Comparison of ENCODE assay signal across 8 mouse cellular contexts in genomic region chr15:82906574-82907061, GRCm38 (mm10).
DNase-seq lines count a peak whose midpoint lies in the region; ATAC-seq and TF ChIP-seq lines count a peak whose summit lies in the region.

No protein-coding gene starts in this region.

- TF ChIP-seq CTCF in heart, postnatal 0 days (IDR thresholded peaks at IDR 0.05; ENCODE audit: low read depth) = peak; percentile 52

- no peak for ATAC-seq in midbrain, embryonic 11.5 days (ENCODE audit: low FRiP score)
- no peak for ATAC-seq in midbrain, embryonic 15.5 days (replicated peaks)
- ATAC-seq in heart, postnatal 0 days (ENCODE audit: insufficient read depth, low read depth) = 0 out of 2 replicates have a peak, but pooled peaks have one; percentile 48
- no peak for ATAC-seq in neural tube, embryonic 11.5 days (ENCODE audit: insufficient read depth, low FRiP score, low TSS enrichment)
- ATAC-seq in CD4-positive, CD25-positive, alpha-beta regulatory T cell, adult 4 months = no peak

- no peak overlapping the region for H3K9ac ChIP-seq in midbrain, embryonic 11.5 days (ENCODE audit: low read length)
- H3K9ac ChIP-seq in midbrain, embryonic 15.5 days = no peak overlapping the region; the same call in 1 of the 2 replicates
- H3K9ac ChIP-seq in heart, postnatal 0 days (replicated peaks; ENCODE audit: low read depth, low read length) = no peak overlapping the region
- H3K9ac ChIP-seq in neural tube, embryonic 11.5 days (ENCODE audit: low read length) = no peak overlapping the region

- no peak overlapping the region for H3K27ac ChIP-seq in midbrain, embryonic 11.5 days (ENCODE audit: low read depth, low read length)
- no peak overlapping the region for H3K27ac ChIP-seq in midbrain, embryonic 15.5 days
- H3K27ac ChIP-seq in heart, postnatal 0 days (ENCODE audit: low read depth) = no peak overlapping the region
- H3K27ac ChIP-seq in neural tube, embryonic 11.5 days (ENCODE audit: low read depth, low read length) = no peak overlapping the region

- intact Hi-C loops in gastrocnemius, postnatal 36 days (cut with DNase I) = no loop called here

- H3K9me3 ChIP-seq in midbrain, embryonic 11.5 days (ENCODE audit: control insufficient read depth, low read length) = no peaks in the 10 kb centered on the region
- no peaks in the 10 kb centered on the region for H3K9me3 ChIP-seq in midbrain, embryonic 15.5 days
- H3K9me3 ChIP-seq in heart, postnatal 0 days (replicated peaks; ENCODE audit: control insufficient read depth, low read length) = no peaks in the 10 kb centered on the region
- no peaks in the 10 kb centered on the region for H3K9me3 ChIP-seq in neural tube, embryonic 11.5 days (ENCODE audit: control insufficient read depth, low read length)

- peaks cover 23% of the 10 kb centered on the region; the same call in 1 of the 2 replicates for H3K27me3 ChIP-seq in midbrain, embryonic 11.5 days (ENCODE audit: control insufficient read depth, insufficient read depth, low read length)
- no peaks in the 10 kb centered on the region for H3K27me3 ChIP-seq in midbrain, embryonic 15.5 days (replicated peaks)
- H3K27me3 ChIP-seq in heart, postnatal 0 days (ENCODE audit: control insufficient read depth, insufficient read depth, low read length) = peaks cover 16% of the 10 kb centered on the region; the same call in 1 of the 2 replicates
- H3K27me3 ChIP-seq in neural tube, embryonic 11.5 days (ENCODE audit: control insufficient read depth, insufficient read depth, low read length) = 0 out of 2 replicates have a peak, but pooled peaks cover 4% of the 10 kb centered on the region

- WGBS in midbrain, embryonic 11.5 days = 65% methylated on average over 7 of the region's 7 CpGs
- whole genome bisulfite sequencing in midbrain, embryonic 15.5 days = 60% methylated on average over 7 of the region's 7 CpGs
- 25% methylated on average over 7 of the region's 7 CpGs for WGBS in heart, postnatal 0 days
- 61% methylated on average over 7 of the region's 7 CpGs for WGBS in neural tube, embryonic 11.5 days

- H3K36me3 ChIP-seq in midbrain, embryonic 11.5 days (ENCODE audit: control insufficient read depth, insufficient read depth, low read length) = no peaks in the 10 kb centered on the region
- no peaks in the 10 kb centered on the region for H3K36me3 ChIP-seq in midbrain, embryonic 15.5 days (replicated peaks)
- H3K36me3 ChIP-seq in heart, postnatal 0 days (replicated peaks; ENCODE audit: control insufficient read depth, insufficient read depth, low read length) = no peaks in the 10 kb centered on the region
- H3K36me3 ChIP-seq in neural tube, embryonic 11.5 days (ENCODE audit: control insufficient read depth, insufficient read depth, low read length) = no peaks in the 10 kb centered on the region

- peak; percentile 8 to 9 for DNase-seq in gastrocnemius, postnatal 4 days (ENCODE audit: low spot score in 2 of 2)
- no peak for DNase-seq in gastrocnemius, postnatal 36 days
- peak; percentile 79 for DNase-seq in midbrain, embryonic 11.5 days (ENCODE audit: low spot score, missing footprints)
- peak; percentile 47 for DNase-seq in heart, postnatal 0 days (ENCODE audit: low spot score)
- DNase-seq in neural tube, embryonic 11.5 days (ENCODE audit: low spot score) = peak; percentile 11
- DNase-seq in adrenal gland, postnatal 25 days = no peak

- peaks cover 62% of the 10 kb centered on the region for H3K4me1 ChIP-seq in midbrain, embryonic 11.5 days (ENCODE audit: control insufficient read depth, insufficient read depth, low read length)
- H3K4me1 ChIP-seq in midbrain, embryonic 15.5 days = peaks cover 60% of the 10 kb centered on the region
- peaks cover 9% of the 10 kb centered on the region for H3K4me1 ChIP-seq in heart, postnatal 0 days (ENCODE audit: control insufficient read depth, insufficient read depth)
- H3K4me1 ChIP-seq in neural tube, embryonic 11.5 days (ENCODE audit: control insufficient read depth, insufficient read depth, low read length) = peaks cover 39% of the 10 kb centered on the region

- TF ChIP-seq EP300 in heart, postnatal 0 days (IDR thresholded peaks at IDR 0.05; ENCODE audit: low read depth) = no peak

- no peak overlapping the region for H3K4me3 ChIP-seq in midbrain, embryonic 11.5 days (ENCODE audit: low read depth, low read length)
- H3K4me3 ChIP-seq in midbrain, embryonic 15.5 days = no peak overlapping the region
- H3K4me3 ChIP-seq in heart, postnatal 0 days (ENCODE audit: low read depth, low read length) = no peak overlapping the region
- no peak overlapping the region for H3K4me3 ChIP-seq in neural tube, embryonic 11.5 days (ENCODE audit: low read depth, low read length)

- no peak overlapping the region for H3K4me2 ChIP-seq in midbrain, embryonic 11.5 days
- no peak overlapping the region for H3K4me2 ChIP-seq in midbrain, embryonic 15.5 days
- no peak overlapping the region for H3K4me2 ChIP-seq in heart, postnatal 0 days (ENCODE audit: low read depth, low read length)
- no peak overlapping the region for H3K4me2 ChIP-seq in neural tube, embryonic 11.5 days (ENCODE audit: low read depth)

Comparison
In these comparisons a context has a peak if more than half of its experiments do, and no peak if none do; other contexts are left out.
1. DNase-seq: peak in gastrocnemius, postnatal 4 days (2 of 2), midbrain, embryonic 11.5 days (single experiment), heart, postnatal 0 days (single experiment) and neural tube, embryonic 11.5 days (single experiment); none in gastrocnemius, postnatal 36 days (0 of 2) and adrenal gland, postnatal 25 days (single experiment).